Mouse (Mus musculus) thymus, postnatal 36 days (tissue): ENCODE data around the gene Actn1.

Experiments
- DNase-seq, 2 experiments: peaks; one replicate each; pipeline ENCODE4 v3.0.0; 2022; ENCODE audit warnings: mixed read lengths in 2 of 2

Actn1 gene

GRCm38 (mm10) chr12:80181831-80182230 lies 78.3 kb downstream of the Actn1 start:
- no peak for DNase-seq

- no peak for DNase-seq
These were observed 82.1 kb downstream of the Actn1 start for GRCm38 (mm10) chr12:80178035-80178434.

GRCm38 (mm10) chr12:80168736-80169135 lies 91.4 kb downstream of the Actn1 start:
- DNase-seq, result no peak

GRCm38 (mm10) chr12:80168178-80168686 lies 91.9 kb downstream of the Actn1 start:
- peak; percentile 71 to 76 for DNase-seq

GRCm38 (mm10) chr12:80167321-80167720 lies 92.8 kb downstream of the Actn1 start:
- DNase-seq, result no peak

GRCm38 (mm10) chr12:80166651-80167050 lies 93.5 kb downstream of the Actn1 start:
- DNase-seq, result no peak

- no peak for DNase-seq
These were observed 95.6 kb downstream of the Actn1 start for GRCm38 (mm10) chr12:80164526-80164925.

- no peak for DNase-seq
These were observed 97.7 kb downstream of the Actn1 start for GRCm38 (mm10) chr12:80162448-80162847.

- no peak for DNase-seq
These were observed 102.5 kb downstream of the Actn1 start for GRCm38 (mm10) chr12:80157675-80158074.

GRCm38 (mm10) chr12:80153687-80154326 lies 106.4 kb downstream of the Actn1 start:
- DNase-seq, result peak in 1 of 2 experiments; percentile 49

GRCm38 (mm10) chr12:80153078-80153477 lies 107.1 kb downstream of the Actn1 start:
- DNase-seq, result no peak

GRCm38 (mm10) chr12:80151821-80152220 lies 108.3 kb downstream of the Actn1 start:
- no peak for DNase-seq

GRCm38 (mm10) chr12:80150624-80151023 lies 109.5 kb downstream of the Actn1 start:
- DNase-seq, result peak; percentile 25 to 40

GRCm38 (mm10) chr12:80147563-80148214 lies 112.5 kb downstream of the Actn1 start:
- no peak for DNase-seq

- DNase-seq, result peak; percentile 51 to 64
These were observed 113.6 kb downstream of the Actn1 start for GRCm38 (mm10) chr12:80146227-80147223.

GRCm38 (mm10) chr12:80145365-80145764 lies 114.8 kb downstream of the Actn1 start:
- DNase-seq, result no peak

- no peak for DNase-seq
These were observed 115.3 kb downstream of the Actn1 start for GRCm38 (mm10) chr12:80144846-80145245.

- peak; percentile 47 to 58 for DNase-seq
These were observed 118.7 kb downstream of the Actn1 start for GRCm38 (mm10) chr12:80141470-80141869.

GRCm38 (mm10) chr12:80141011-80141410 lies 119.2 kb downstream of the Actn1 start:
- no peak for DNase-seq

GRCm38 (mm10) chr12:80137744-80138143 lies 122.4 kb downstream of the Actn1 start:
- DNase-seq, result no peak

- DNase-seq, result no peak
These were observed 122.9 kb downstream of the Actn1 start for GRCm38 (mm10) chr12:80137246-80137645.

- no peak for DNase-seq
These were observed 123.8 kb downstream of the Actn1 start for GRCm38 (mm10) chr12:80136264-80136930.
